Mouse (Mus musculus): ENCODE results near the gene Pced1b.

GRCm38 (mm10) chr15:97212501-97213477 lies 34.1 kb upstream of the Pced1b start:
- no peak for TF ChIP-seq POLR2A (IDR thresholded peaks at IDR 0.05; ENCODE audit: borderline replicate concordance, low read depth, low read length)
- no peak for TF ChIP-seq CTCF (IDR thresholded peaks at IDR 0.05; ENCODE audit: low read depth, low read length)
